Mouse (Mus musculus) cortical plate, adult 2 months (tissue): ENCODE measurements around the gene A430078G23Rik.

Source experiments
- CTCF ChIP-seq: fragments of 200-500 bp; IDR thresholded peaks from 2 replicates; pipeline ENCODE4 v1.5.1; 2011; ENCODE audit warnings: mild to moderate bottlenecking, control low read depth, low read length; ENCODE audit not compliant: insufficient read depth; ENCODE audit errors: extremely low read depth
- POLR2A ChIP-seq: fragments of 200-500 bp; IDR thresholded peaks from 2 replicates; pipeline ENCODE4 v1.6.1; 2011; ENCODE audit warnings: mild to moderate bottlenecking, low read length, control low read depth; ENCODE audit not compliant: insufficient read depth; ENCODE audit errors: extremely low read depth

DNA sequence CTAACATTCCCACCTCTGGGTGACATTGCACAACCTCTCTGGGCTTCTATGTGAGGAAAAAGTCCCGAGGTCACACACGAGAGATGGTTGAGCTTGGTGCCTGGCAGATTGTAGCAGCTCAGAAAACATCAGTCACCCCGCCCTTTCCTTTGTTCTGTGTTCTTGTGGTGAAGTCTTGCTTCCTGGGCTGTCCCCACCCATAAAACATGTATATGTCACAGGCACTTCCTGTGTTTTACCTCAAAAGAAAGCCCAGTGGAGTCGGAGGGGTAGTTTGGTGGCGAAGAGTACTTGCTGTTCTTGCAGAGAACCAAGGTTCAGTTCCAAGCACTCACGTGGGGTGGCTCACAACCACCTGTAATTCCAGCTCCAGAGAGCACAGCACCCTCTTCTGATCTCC lies 2.4 kb downstream of the A430078G23Rik start:
- TF ChIP-seq CTCF (no peak), POLR2A (no peak)
